In the genomic region with DNA sequence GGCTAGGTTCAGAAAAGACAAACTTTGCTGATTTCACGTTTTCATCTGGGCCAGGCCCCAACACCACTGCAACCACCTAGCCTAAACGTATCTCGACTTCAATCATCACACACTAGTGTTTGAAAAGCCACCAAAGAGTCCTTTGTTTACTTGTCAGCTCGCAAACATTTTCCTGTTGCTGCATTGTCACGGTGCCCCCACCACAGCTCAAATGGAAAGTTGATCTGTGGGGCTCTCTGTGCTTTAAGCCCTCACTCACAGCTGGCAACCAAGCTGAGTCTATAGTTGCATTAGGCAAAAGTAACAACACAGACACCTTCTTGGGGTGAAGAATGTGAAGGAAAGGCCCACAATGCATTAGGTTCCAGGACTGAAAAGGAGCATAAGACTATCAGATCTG, we compare ENCODE assay signal across 23 mouse cellular contexts. TPM values are rescaled to one million over a fixed set of nuclear protein-coding genes. Genes with fewer than 3 reads are reported as not detected.
DNase-seq lines count a peak whose midpoint lies in the region.
"Had no signal": no experiment of that assay in that cellular context is flagged by ENCODE, and none has a peak within 500 bp of the region (broad histone marks: within the 10 kb centered on the region; RNA-seq: fewer than 3 reads in every experiment).

No protein-coding gene starts in this region.

- peak; percentile 42 for DNase-seq in thymus, postnatal 0 days (ENCODE audit: low spot score)
- no peak for DNase-seq in thymus, postnatal 10 days (ENCODE audit: low spot score in 2 of 2)
- peak; percentile 34 for DNase-seq in T-cell, adult 2 months (ENCODE audit: low spot score)
- DNase-seq in thymus, postnatal 14 days, result peak; percentile 12
- no peak for DNase-seq in right cerebral cortex, postnatal 25 days
- DNase-seq in urinary bladder, postnatal 36 days (ENCODE audit: low spot score in 2 of 2), result no peak
- DNase-seq in kidney, postnatal 14 days, result no peak
- DNase-seq: adrenal gland, adult 8-10 months; adrenal gland, postnatal 36 days; cerebellum, adult 2 months; cerebellum, postnatal 10 days; gastrocnemius, postnatal 10 days; heart, adult 18-20 months; heart, postnatal 10 days; heart, postnatal 4 days had no signal

RNA-seq across cellular contexts. Expression of gene Cd40lg, which starts 4.3 kb away (rescaled TPM):
- polyA plus RNA-seq in thymus, postnatal 0 days (2015; fragmentation: Nextera tagmentation; extraction: Ambion mirVana), result 3.1 and 4.3 TPM in 2 replicates
- polyA plus RNA-seq: cerebellum, adult 2 months; embryonic facial prominence, embryonic 10.5 days; embryonic facial prominence, embryonic 14.5 days; forebrain, embryonic 14.5 days; frontal cortex, adult 2 months; heart, embryonic 10.5 days; heart, embryonic 14.5 days; hindbrain, embryonic 12.5 days; Patski had no signal

Comparison
In these comparisons a context has a peak if more than half of its experiments do, and no peak if none do; other contexts are left out.
1. DNase-seq: peak in thymus, postnatal 0 days (single experiment), T-cell, adult 2 months (single experiment) and thymus, postnatal 14 days (single experiment); none in thymus, postnatal 10 days (0 of 2), right cerebral cortex, postnatal 25 days (single experiment), urinary bladder, postnatal 36 days (0 of 2) and kidney, postnatal 14 days (single experiment).